ENCODE assay signal across 13 mouse cellular contexts in genomic region chr1:161598167-161598566, GRCm38 (mm10).
"Had no signal": no experiment of that assay in that cellular context is flagged by ENCODE, and none has a peak within 500 bp of the region (broad histone marks: within the 10 kb centered on the region; RNA-seq: fewer than 3 reads in every experiment).

No protein-coding gene starts in this region.

- H3K4me2 ChIP-seq: kidney, embryonic 15.5 days; limb, embryonic 13.5 days; liver, embryonic 11.5 days; midbrain, embryonic 12.5 days; neural tube, embryonic 13.5 days had no signal

- H3K27ac ChIP-seq: kidney, embryonic 15.5 days; limb, embryonic 13.5 days; midbrain, embryonic 12.5 days; neural tube, embryonic 13.5 days; stomach, postnatal 0 days had no signal

- ATAC-seq: intestine, embryonic 16.5 days; midbrain, embryonic 16.5 days had no signal

- H3K27me3 ChIP-seq: kidney, embryonic 15.5 days; limb, embryonic 13.5 days; midbrain, embryonic 12.5 days; neural tube, embryonic 13.5 days had no signal

- DNase-seq: kidney, adult 2 months; kidney, postnatal 14 days; left cerebral cortex, postnatal 4 days; right cerebral cortex, postnatal 14 days; thymus, postnatal 36 days had no signal

- H3K36me3 ChIP-seq: kidney, embryonic 15.5 days; limb, embryonic 13.5 days; midbrain, embryonic 12.5 days; neural tube, embryonic 13.5 days had no signal

- H3K9me3 ChIP-seq: kidney, embryonic 15.5 days; limb, embryonic 13.5 days; neural tube, embryonic 13.5 days had no signal

- H3K4me1 ChIP-seq: kidney, embryonic 15.5 days; limb, embryonic 13.5 days; midbrain, embryonic 12.5 days; neural tube, embryonic 13.5 days had no signal

- H3K9ac ChIP-seq: kidney, embryonic 15.5 days; limb, embryonic 13.5 days; midbrain, embryonic 12.5 days; neural tube, embryonic 13.5 days had no signal

- H3K4me3 ChIP-seq: kidney, embryonic 15.5 days; limb, embryonic 13.5 days; midbrain, embryonic 12.5 days; neural tube, embryonic 13.5 days had no signal
